Mouse (Mus musculus) cerebellum, adult 9-10 months (tissue): Measurements from ENCODE around the gene Trove2.
"Not testable (repeated sequence)": the region's sequence is repeated elsewhere in the genome, so short reads cannot be mapped to it uniquely, and the experiment has no call there.

Experiments
- DNase-seq: peaks from one replicate; pipeline ENCODE4 v3.0.0; 2022

Gene Trove2

GRCm38 (mm10) chr1:143738811-143739210 lies 38.1 kb downstream of the Trove2 start:
- DNase-seq, result no peak

- DNase-seq, result no peak
Measured at GRCm38 (mm10) chr1:143733914-143734410, 42.9 kb downstream of the Trove2 start.

GRCm38 (mm10) chr1:143731691-143732090 lies 45.2 kb downstream of the Trove2 start:
- no peak for DNase-seq

GRCm38 (mm10) chr1:143730899-143731298 lies 46.0 kb downstream of the Trove2 start:
- DNase-seq, result no peak

- no peak for DNase-seq
Measured at GRCm38 (mm10) chr1:143727701-143728445, 49.0 kb downstream of the Trove2 start.

- no peak for DNase-seq
Measured at GRCm38 (mm10) chr1:143724456-143725064, 52.3 kb downstream of the Trove2 start.

- not testable (repeated sequence) for DNase-seq
Measured at GRCm38 (mm10) chr1:143716038-143716437, 60.8 kb downstream of the Trove2 start, which contains the start of gene Glrx2. Gene Glrx2, plus strand, starts transcription at chr1:143716338.

GRCm38 (mm10) chr1:143710627-143710976 lies 66.3 kb downstream of the Trove2 start:
- no peak for DNase-seq

- DNase-seq, result no peak
Measured at GRCm38 (mm10) chr1:143709966-143710626, 66.8 kb downstream of the Trove2 start.

- no peak for DNase-seq
Measured at GRCm38 (mm10) chr1:143708361-143708760, 68.5 kb downstream of the Trove2 start.

GRCm38 (mm10) chr1:143707006-143707405 lies 69.9 kb downstream of the Trove2 start:
- no peak for DNase-seq

GRCm38 (mm10) chr1:143702741-143703262 lies 74.1 kb downstream of the Trove2 start, which contains the start of gene Cdc73:
Gene Cdc73, minus strand, starts transcription at chr1:143702893.
- peak; percentile 92 for DNase-seq

GRCm38 (mm10) chr1:143702141-143702740 lies 74.6 kb downstream of the Trove2 start:
- peak; percentile 68 for DNase-seq

- DNase-seq, result no peak
Measured at GRCm38 (mm10) chr1:143701736-143702135, 75.1 kb downstream of the Trove2 start.
